Mouse (Mus musculus): ENCODE measurements around the gene Borcs7.

DNA sequence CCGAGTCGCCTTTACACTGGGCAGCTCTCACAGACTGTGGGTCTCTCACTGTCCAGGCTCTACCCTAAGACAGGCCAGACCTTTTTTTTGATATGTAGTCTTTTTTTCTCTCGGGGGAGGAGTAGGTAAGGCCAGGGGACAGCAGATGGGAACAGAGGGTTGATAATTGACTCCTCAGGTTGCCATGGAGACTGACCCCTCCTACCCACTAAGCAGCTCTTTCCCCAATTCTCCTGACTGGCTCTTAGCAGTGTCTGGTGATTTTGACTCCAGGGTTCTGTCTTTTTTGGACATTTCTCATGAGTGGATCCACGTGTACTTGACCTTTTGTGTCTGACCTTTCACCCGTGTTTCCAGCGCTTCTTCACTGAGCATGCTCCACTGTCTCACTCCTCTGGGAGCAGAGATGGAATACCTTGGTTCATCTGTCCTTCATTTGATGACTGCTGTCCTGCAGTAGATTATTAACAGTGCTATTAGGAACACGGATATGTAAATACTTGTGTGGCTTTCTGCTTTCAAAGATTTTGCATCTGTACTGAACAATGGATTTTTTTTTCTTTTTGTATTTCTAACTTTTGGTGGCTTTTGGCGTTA, 37.5 kb downstream of the Borcs7 start:
- TF ChIP-seq TCF3 (IDR thresholded peaks at IDR 0.05; ENCODE audit: insufficient read length, low read depth) (no peak), CEBPB (IDR thresholded peaks at IDR 0.05; ENCODE audit: insufficient read depth, poor library complexity, severe bottlenecking) (no peak), MAX (IDR thresholded peaks at IDR 0.05; ENCODE audit: low read depth) (no peak), POLR2A (IDR thresholded peaks at IDR 0.05; ENCODE audit: insufficient read length, low read depth) (no peak), POLR2AphosphoS2 (IDR thresholded peaks at IDR 0.05; ENCODE audit: insufficient read length, low read depth) (no peak), E2F4 (IDR thresholded peaks at IDR 0.05; ENCODE audit: insufficient read depth) (no peak), USF1 (IDR thresholded peaks at IDR 0.05; ENCODE audit: low read depth) (no peak), MYOG (IDR thresholded peaks at IDR 0.05; ENCODE audit: control insufficient read depth in 1 of 3, insufficient read depth in 1 of 3, insufficient read length in 2 of 3, low read depth in 2 of 3) (no peak), TCF12 (IDR thresholded peaks at IDR 0.05; ENCODE audit: insufficient read depth, poor library complexity, severe bottlenecking) (no peak), MYOD1 (IDR thresholded peaks at IDR 0.05; ENCODE audit: control insufficient read depth in 1 of 3, insufficient read length in 2 of 3, low read depth in 2 of 3) (no peak), REST (IDR thresholded peaks at IDR 0.05; ENCODE audit: insufficient read depth, insufficient read length) (no peak), SRF (IDR thresholded peaks at IDR 0.05; ENCODE audit: control insufficient read depth, insufficient read length, low read depth) (no peak)

All from myocyte (in vitro differentiated cells).